Mouse (Mus musculus) lung, postnatal 0 days (tissue): ENCODE data around the gene Ppia.

ENCODE experiments used
- CTCF ChIP-seq: IDR thresholded peaks from 2 replicates; pipeline ENCODE4 v1.5.1; 2016; ENCODE audit warnings: antibody characterized with exemption, mild to moderate bottlenecking
- EP300 ChIP-seq: IDR thresholded peaks from 2 replicates; pipeline ENCODE4 v1.6.1; 2016; ENCODE audit warnings: antibody characterized with exemption, mild to moderate bottlenecking, control low read depth

DNA sequence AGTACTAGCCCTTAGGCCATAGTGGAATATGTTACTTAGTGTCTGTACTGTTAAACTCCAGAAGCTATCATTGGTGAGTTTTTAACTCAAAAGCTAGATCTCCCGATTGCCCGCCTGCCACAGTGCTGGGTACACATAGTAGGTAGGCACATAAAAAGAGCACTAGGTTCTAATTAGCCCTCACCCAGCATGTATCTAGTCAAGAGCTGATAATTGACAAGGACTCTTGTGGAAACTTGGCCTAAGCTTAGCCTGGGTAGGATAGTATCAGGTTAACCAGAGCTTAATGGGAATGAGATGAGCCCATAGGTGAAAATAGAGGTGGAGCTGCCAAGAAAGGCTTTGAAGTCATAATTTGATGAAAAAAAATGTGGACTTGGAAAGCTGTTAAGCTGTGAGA lies 1.8 kb downstream of the Ppia start:
- no peak for TF ChIP-seq CTCF
- no peak for TF ChIP-seq EP300
